Mouse (Mus musculus) adrenal gland, postnatal 25 days (tissue): ENCODE data around the gene Taar8b. TPM values are rescaled to one million over a fixed set of nuclear protein-coding genes. Genes with fewer than 3 reads are reported as not detected.
"Not testable (repeated sequence)": the region's sequence is repeated elsewhere in the genome, so short reads cannot be mapped to it uniquely, and the experiment has no call there.

Experiments
- DNase-seq: peaks from one replicate; pipeline ENCODE4 v3.0.0; 2021; ENCODE audit warnings: mixed read lengths
- long read RNA-seq: library from polyadenylated mRNA; stranded (forward); transcript quantifications from one replicate; pipeline ENCODE4 v2.0.0, GENCODE M21; 2021
- total RNA-seq: library from RNA; stranded (reverse); gene quantifications from 2 replicates; pipeline ENCODE4 v1.2.3, GENCODE M21; 2021

Taar8b gene
- total RNA-seq: not detected in 2 replicates
- long read RNA-seq: 0 reads

DNA sequence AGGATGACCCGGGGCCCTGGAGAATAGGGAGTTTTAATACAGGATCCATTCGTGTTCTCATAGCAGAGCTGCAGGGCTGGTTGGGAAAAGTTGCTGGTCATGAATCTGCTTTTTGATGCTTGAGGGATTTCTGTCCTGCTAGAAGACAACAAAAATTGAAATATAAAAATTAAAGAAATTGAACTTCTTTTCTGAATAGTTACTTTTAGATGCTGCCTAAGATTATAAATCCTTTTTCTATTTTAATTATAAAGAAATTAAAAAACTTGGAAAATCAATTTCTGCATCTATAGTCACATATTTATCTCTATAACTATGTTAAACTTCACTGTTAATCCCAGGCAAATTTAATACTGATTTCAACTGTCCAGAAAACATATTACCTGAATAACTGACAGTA, at the start of gene Taar8b:
Gene Taar8b (minus strand): TSS at position 101 of the 400 bp plus-strand sequence.
- DNase-seq: no peak

GRCm38 (mm10) chr10:24138623-24139261, 46.6 kb upstream of the Taar8b start:
- DNase-seq: no peak

- no peak for DNase-seq
Observed at GRCm38 (mm10) chr10:24134071-24134645, 42.1 kb upstream of the Taar8b start.

GRCm38 (mm10) chr10:24133132-24133531, 41.0 kb upstream of the Taar8b start:
- no peak for DNase-seq

GRCm38 (mm10) chr10:24132273-24132672, 40.2 kb upstream of the Taar8b start:
- DNase-seq: peak; percentile 2

DNA sequence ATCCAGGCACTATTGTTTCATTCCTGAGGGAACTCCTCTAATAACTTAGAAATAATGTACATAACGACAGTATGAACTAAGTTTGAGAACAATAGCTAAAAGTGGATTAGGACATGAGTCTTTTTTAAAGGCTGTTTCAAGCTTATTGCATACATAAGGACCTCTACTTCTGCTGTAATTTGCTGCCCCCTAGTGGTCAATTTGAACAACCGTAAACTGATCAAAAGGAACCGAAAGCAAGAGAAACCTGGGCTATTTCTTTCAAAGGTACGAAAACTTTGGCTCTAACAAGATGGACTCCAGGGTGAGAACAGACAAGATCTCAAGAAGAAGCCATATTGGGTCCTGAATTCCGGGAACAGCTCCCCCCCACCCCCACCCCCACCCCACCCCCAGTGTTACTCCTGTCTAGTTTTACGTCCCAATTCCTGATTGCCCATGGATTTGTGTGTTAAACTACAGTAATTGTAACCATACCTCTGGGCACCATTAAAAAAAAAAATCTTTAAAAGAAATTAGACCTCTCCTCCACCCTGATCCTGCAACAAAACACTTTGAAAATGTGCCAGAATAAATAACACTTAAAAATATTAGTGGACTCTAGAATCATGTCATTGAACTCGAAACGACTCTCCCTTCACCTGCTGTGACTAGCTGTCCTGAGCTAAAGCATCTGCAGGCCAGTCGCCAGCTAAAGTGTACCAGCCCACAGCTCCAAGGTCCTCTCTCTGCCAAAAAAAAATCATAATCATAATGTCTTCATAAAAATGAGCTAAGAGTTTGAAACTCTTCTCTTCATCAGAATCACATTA, 39.6 kb upstream of the Taar8b start:
- peak; percentile 29 for DNase-seq

GRCm38 (mm10) chr10:24111116-24111778, 19.2 kb upstream of the Taar8b start:
- peak; percentile 18 for DNase-seq

DNA sequence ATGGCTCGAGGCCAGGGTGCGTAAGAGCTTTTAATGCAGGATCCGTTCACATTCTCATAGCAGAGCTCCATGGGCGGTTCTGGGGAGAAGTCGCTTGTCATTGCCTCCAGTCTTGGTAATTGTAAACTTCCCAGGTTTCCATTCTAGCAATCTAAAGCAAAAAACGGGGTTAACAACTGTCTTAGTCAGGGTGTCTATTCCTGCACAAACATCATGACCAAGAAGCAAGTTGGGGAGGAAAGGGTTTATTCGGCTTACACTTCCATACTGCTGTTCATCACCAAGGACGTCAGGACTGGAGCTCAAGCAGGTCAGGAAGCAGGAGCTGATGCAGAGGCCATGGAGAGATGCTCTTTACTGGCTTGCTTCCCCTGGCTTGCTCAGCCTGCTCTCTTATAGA, 17.3 kb upstream of the Taar8b start, which contains the start of gene Taar9:
Gene Taar9 (minus strand): TSS at position 101 of the 400 bp plus-strand sequence.
- not testable (repeated sequence) for DNase-seq

DNA sequence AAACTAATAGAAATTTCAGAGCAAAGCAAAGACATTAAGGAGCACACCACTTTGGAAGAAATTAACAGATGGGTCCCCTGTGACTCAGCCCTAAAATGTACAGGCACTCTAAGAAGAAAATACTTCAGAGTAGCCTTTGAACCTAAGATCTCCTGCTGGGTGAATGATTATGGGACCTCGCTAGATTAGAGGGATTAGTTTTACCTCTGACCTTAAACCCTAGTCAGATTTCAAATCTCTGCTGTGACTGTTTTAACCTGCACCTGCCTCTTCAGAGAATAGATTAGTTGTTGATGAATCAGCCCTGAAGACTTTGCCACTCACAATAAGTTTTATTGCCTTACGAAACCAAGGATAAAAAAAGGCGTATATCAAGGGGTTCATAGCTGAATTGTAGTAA, 16.1 kb upstream of the Taar8b start:
- DNase-seq: no peak

GRCm38 (mm10) chr10:24107747-24108146, 15.7 kb upstream of the Taar8b start:
- no peak for DNase-seq

GRCm38 (mm10) chr10:24103299-24103698, 11.2 kb upstream of the Taar8b start:
- DNase-seq: not testable (repeated sequence)

DNA sequence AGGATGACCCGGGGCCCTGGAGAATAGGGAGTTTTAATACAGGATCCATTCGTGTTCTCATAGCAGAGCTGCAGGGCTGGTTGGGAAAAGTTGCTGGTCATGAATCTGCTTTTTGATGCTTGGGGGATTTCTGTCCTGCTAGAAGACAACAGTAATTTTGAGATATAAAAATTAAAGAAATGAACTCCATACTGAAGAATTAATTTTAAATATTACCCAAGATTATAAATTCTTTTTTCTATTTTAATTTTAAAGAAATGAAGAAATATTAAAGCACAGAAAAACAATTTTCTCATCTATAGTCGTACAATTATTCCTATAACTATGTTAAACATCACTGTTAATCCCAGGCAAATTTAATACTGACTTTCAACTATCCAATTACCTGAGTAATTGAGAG, 9.7 kb upstream of the Taar8b start, which contains the start of gene Taar8c:
Gene Taar8c (minus strand): TSS at position 101 of the 400 bp plus-strand sequence.
- DNase-seq: not testable (repeated sequence)

DNA sequence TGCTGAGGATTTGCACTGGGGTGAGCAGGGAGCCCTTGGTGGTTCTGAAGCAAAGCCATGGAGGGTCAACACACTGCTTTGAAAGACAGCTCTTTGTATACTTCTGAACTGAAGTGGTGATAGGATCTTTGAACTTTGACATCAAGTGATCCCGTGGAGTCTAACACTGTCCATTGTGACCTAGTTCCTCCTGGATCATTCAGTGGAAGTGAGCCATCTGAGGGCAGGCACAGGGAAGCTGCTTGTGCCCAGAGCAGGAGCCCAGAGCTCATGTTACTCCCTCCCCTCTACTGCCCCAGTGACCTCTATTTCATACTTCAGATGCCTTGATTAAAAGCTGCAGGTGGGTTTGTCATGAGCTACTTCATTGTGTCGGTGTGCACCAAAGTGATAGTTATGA, 4.9 kb upstream of the Taar8b start:
- DNase-seq: not testable (repeated sequence)

GRCm38 (mm10) chr10:24087168-24087567, 4.9 kb downstream of the Taar8b start:
- no peak for DNase-seq

GRCm38 (mm10) chr10:24086555-24086954, 5.5 kb downstream of the Taar8b start:
- DNase-seq: no peak

DNA sequence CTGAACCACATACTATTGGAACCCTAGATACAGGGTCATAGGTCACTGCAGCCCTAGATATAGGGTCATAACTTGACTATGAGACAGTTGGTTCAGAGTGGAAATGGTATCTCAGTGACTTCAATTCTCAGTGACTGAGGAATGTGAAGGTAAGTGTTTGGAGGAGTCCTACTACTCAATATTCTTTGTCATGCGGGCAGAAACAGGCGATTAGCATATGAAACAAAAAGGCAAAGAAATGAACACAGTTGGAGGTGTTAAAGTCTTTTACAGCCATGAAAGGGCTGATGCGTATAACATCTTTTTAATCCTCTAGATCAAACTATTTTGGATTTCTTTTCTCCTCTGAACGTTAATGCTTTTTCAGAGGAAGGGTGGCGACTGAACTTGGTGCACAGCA, 6.2 kb downstream of the Taar8b start:
- no peak for DNase-seq

GRCm38 (mm10) chr10:24080166-24080565, 11.9 kb downstream of the Taar8b start:
- DNase-seq: peak; percentile 31

GRCm38 (mm10) chr10:24076200-24076599, 15.9 kb downstream of the Taar8b start, which contains the start of gene Taar8a:
Gene Taar8a, plus strand, starts transcription at chr10:24076500.
- DNase-seq: not testable (repeated sequence)

- not testable (repeated sequence) for DNase-seq
Observed at GRCm38 (mm10) chr10:24074751-24075150, 17.3 kb downstream of the Taar8b start.

- DNase-seq: no peak
Observed at GRCm38 (mm10) chr10:24058986-24059385, 33.1 kb downstream of the Taar8b start.

DNA sequence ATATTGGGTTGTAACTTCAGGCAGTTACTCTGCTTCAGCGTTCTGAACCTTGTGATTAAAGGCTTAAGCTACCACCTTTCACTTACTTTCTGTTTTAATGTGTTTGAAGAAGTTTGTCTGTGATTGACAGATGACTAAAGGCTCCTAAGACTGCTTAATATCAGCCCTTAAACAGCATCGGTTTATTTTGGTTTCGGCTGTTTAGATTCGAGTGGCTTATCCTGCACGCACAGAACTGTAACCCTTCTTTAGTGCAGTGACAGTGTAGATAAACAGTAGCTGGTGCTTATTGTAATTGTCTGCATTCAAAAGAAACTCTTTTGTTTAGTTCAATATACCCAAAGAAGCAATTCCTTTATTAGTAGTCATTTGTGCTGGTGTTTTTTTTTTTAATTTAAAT, 40.1 kb downstream of the Taar8b start:
- no peak for DNase-seq

GRCm38 (mm10) chr10:24049210-24049609, 42.9 kb downstream of the Taar8b start, which contains the start of gene Taar7f:
Gene Taar7f, plus strand, starts transcription at chr10:24049510.
- DNase-seq: no peak
